Mouse (Mus musculus): ENCODE measurements around the gene Gimap8. TPM values are rescaled to one million over a fixed set of nuclear protein-coding genes. Genes with fewer than 3 reads are reported as not detected.
"Not testable (repeated sequence)": the region's sequence is repeated elsewhere in the genome, so short reads cannot be mapped to it uniquely, and the experiment has no call there.

Gimap8 gene
- total RNA-seq, 2 experiments from 2014 or later = 0.64 to 0.66 TPM

DNA sequence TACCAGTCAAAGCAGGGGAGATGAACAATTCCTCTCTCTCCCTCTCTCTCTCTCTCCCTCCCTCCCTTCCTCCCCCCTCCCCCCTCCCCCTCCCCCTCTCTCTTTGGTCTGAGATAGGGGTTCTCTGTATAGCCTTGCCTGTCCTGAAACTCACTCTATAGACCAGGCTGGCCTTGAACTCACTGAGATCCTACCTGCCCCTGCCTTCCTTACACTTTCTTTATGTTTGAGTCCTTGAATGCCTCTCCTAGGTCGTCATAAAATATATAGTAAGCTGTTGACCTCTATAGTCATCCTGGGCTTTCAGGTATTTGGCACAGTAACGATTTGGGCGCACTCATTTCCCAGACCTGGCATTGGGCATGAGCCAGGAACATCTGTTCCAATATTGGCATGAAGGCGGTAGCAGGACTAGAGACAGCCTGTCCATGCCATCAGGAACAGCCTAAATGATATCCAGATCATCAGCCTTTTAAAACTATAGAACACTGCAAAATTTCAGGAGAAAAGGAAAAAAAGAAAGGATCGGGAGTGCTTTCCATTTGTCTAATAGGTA, 29.9 kb downstream of the Gimap8 start:
- no peak for DNase-seq (ENCODE audit: extremely low spot score in 1 of 2, low spot score in 1 of 2)

DNA sequence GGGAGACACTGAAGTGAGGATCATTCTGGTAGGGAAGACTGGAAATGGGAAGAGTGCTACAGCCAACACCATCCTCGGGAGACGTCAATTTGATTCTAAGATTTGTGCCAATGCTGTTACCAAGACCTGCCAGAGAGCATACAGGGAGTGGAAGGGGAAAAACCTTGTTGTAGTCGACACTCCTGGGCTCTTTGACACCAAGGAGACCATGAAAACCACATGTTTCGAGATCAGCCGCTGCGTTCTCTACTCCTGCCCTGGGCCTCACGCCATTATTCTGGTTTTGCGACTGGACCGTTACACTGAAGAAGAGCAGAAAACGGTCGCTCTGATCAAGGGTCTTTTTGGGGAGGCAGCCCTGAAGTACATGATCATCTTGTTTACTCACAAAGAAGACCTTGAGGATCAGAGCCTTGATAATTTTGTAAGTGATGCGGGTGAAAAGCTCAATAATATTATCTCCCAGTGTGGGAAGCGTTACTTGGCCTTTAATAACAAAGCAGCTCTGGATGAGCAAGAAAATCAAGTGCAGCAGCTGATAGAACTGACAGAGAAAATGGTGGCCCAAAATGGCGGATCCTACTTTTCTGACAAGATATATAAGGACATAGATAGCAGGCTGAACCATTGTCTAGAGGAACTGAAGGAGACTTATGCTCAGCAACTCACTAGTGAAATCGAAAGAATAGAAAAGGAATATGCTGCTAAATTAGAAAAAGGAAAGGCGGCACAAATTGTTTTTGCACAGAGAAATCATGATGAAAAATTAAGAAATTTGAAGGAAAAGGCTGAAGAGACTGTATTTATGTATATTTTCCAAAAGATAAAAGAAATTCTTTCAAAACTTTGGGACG, 30.7 kb downstream of the Gimap8 start:
- DNase-seq (ENCODE audit: extremely low spot score in 1 of 2, low spot score in 1 of 2) = no peak

DNA sequence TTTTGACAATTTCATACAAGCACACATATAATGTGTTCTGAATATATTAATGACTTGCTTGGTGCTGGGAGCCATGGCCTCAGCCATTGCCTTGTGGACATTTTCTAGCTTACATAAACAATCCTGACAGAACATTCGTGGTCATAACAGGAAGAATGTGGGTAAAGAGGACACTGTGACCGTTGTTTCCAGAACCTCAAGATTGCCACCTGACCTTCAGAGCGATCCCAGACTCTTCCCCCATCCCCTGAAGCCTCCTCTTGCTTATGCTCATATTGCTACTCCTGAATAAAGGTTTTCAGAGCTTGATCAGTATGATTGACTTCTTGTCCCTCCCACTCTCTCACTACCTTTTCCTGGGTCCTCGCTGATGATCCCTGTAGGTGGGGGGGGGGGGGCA, 31.4 kb downstream of the Gimap8 start:
- DNase-seq (ENCODE audit: extremely low spot score in 1 of 2, low spot score in 1 of 2) = no peak

DNA sequence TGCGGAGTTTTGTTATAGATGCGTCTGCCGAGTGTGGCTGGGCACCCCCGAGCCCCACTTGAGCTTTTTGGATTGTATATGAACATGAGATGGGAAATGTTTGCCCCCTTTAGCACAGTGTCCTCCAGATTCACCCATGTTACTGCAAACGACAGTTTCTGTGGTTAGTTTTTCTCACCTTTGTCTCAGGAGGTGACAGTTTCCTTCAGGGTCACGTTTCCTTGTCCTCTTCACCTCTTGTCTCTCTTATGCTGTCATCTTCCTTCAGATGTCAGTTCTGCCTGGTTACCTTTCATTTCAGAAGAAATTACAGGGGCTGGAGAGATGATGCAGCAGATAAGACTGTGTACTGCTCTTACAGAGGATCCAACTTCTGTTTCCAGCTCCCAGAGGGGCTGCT, 32.7 kb downstream of the Gimap8 start:
- no peak for DNase-seq (ENCODE audit: extremely low spot score in 1 of 2, low spot score in 1 of 2)

DNA sequence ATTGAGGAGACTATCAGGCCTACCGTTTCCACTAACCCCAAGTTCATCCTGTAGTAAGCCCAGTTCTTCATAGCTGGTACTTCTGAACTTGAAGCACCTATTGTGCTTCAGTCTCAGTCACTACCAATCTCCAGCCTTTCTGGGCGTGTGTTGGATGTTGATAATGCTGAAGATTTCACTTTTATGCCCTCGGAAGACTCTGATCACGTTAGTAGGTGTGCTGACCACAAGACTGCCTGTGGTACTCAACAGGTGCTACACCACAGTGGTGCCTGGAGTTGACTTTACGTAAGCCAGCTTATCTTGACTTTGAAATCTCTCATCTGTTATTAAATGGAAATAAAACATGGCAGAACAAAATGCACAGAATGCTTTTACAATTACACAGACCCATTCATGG, 33.4 kb downstream of the Gimap8 start:
- DNase-seq (ENCODE audit: extremely low spot score in 1 of 2, low spot score in 1 of 2) = no peak

DNA sequence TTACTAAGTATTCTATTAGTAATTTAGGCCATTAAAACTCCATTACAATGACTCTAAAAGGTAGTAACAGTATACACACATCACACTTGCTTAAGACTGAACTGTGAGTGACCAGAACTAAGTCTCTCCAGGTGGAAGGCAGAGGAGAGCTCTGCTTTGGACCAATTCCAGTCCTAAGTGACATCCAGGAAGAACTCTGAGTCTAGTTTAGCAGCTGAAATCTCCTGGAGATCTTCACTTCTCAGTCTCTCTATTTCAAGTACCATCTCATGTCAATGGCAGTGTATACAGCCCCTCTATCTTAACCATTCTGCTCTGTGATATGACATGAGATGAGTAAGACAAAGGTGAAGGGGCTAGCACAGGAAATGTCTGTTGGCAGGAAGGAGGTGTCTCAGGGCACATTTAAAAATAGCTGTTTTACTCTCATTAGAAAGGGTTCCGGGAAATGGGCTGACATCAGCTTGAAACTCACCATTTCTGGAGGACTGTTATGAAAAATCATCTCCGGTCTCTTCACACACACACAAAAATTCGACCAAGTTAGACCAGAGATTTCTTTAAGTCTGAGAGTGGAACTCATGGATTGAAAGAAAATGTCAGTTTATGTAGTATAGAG, 34.5 kb downstream of the Gimap8 start:
- DNase-seq (ENCODE audit: extremely low spot score in 1 of 2, low spot score in 1 of 2) = no peak

DNA sequence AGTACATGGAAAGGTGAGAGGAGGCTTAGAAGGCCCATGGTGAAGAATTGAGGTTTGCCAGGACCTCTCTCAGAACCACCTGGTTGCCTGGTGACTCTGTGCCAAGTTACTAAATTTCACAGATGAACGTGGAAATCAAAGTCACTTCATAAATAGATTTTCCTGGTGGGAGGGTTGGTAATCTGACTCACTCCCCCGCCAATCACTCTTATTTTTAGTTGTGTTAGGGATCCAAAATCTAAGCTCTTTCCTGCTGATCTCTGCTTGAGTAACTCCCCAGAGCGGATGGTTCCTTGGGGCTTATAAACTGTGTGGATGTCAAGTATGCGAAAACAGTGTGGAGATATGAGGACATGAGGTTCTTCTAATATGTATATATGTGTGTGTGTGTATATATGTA, 35.2 kb downstream of the Gimap8 start:
- DNase-seq (ENCODE audit: extremely low spot score in 1 of 2, low spot score in 1 of 2) = no peak

DNA sequence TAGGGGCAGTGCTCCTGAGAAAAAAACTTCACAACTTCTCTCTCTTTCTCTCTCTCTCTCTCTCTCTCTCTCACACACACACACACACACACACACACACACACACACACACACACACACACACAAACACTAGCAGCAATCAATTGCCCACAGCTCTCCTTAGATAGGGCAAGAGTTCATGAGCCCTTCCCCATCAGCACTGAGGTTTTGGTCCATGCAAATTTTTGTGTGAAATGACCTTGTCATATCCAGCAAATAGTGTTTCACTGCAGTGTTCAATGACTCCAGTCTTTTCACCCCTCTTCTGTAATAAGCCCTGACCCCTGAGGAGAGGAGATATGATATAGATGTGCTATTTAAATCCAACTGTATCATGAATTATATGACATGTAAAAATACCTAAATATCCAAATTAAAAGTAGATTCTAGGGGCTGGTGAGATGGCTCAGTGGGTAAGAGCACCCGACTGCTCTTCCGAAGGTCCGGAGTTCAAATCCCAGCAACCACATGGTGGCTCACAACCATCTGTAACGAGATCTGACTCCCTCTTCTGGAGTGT, 36.3 kb downstream of the Gimap8 start:
- not testable (repeated sequence) for DNase-seq (ENCODE audit: extremely low spot score in 1 of 2, low spot score in 1 of 2)

DNA sequence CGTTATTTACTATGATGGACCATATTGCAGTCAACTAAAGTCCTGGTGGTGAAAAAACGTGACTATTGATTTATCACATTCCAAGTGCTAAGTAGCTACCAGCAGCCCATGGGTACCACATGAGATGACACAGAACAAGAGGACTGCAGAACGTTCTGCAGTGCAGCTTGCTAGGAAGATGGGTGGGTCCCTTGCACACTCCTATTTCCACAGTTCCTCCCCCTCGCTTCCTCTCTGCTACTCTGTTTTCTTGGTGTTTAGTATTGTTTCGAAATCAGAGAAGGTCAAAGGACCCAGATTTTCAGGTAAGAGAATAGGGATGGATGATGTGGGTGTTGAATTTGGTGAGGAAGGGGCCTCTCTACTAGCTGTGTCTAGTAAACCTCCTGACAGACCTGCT, 37.3 kb downstream of the Gimap8 start, which contains the start of gene Gimap4:
Gene Gimap4, plus strand, starts transcription at position 231 of the 400 bp plus-strand sequence.
- no peak for DNase-seq (ENCODE audit: extremely low spot score in 1 of 2, low spot score in 1 of 2)

DNA sequence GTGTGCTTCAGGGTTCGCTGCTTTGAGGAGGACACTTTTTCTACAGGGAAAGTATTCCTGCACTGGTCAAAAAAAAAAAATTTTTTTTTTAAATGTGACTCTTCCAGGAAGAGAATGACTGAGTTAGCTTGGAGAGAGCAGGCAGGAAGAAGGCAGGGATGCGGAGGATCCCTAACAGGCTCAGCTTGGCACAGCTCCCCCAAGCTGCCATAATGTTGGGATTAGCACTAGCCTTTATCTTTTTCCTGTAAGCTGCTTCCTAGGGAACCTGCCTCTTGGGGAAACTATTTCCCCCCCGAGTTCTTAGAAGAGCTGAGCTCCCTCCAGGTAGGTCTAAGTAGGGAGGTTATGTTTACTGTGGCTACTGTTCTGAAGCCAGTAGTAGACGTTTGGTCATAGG, 37.8 kb downstream of the Gimap8 start:
- no peak for DNase-seq (ENCODE audit: extremely low spot score in 1 of 2, low spot score in 1 of 2)

DNA sequence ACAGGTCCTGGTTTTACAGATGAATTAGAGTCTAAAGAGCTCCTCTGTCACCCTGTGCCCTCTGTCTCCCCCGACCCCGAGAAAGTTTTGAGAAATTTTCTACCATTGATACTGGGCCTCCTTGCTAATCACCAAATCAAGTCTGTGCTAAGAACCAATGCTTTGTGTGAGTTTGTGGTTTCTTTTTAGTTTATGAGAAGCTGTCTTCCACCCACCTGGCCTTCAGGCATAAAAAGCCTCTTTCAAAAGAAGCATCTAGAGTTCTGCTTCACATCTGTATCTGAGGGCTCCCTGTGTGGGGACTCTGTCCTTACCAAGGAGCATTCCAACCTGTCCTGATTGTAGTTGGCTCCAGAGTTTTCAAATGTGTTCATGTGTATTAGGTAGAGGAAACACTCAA, 38.2 kb downstream of the Gimap8 start:
- DNase-seq (ENCODE audit: extremely low spot score in 1 of 2, low spot score in 1 of 2) = no peak

DNA sequence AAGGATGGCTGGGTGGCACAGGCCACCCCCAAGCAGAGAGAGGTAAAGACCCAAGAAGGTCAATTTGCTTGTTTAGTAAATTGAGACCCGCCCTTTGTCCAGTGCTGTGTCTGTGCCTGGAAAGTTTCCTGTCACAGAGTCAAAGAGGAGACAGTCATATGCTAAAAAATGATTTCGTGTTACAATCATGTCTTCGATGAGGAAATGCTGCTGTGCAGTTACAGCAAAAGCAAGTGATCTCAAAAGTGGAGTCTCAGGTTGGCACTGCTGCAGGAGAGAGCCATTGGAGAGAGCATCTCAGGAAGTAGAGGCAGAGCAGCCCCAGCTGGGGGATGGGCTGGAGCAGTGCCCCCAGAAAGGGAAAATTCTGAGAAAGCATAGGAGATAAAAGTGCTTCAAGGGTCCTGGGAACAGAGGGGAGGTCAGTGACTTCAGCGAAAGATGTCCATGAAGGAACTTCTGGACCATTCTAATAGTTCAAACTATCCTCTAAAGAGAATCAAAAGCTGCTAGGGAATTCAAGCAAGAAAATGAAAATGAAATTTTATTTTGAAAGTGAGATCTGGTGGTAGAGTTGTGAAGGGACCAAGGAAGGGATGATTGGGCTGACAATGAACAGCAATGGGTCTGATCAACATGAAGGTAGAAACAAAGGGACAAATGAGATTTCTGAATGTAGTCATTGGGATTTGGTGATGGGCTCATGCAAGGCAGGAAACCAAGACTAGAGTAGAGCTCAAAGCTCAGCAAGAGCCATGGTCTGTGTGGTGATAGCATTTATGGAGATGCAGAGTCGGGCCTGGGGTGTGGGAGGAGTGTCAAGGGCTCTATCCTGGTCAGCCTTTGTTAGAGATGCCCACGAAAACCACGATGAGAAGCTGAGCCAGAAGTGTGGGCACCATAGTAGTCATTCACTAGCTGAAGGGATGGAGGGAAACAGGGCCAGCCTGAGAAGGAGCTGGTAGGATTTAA, 38.9 kb downstream of the Gimap8 start:
- no peak for DNase-seq (ENCODE audit: extremely low spot score in 1 of 2, low spot score in 1 of 2)

DNA sequence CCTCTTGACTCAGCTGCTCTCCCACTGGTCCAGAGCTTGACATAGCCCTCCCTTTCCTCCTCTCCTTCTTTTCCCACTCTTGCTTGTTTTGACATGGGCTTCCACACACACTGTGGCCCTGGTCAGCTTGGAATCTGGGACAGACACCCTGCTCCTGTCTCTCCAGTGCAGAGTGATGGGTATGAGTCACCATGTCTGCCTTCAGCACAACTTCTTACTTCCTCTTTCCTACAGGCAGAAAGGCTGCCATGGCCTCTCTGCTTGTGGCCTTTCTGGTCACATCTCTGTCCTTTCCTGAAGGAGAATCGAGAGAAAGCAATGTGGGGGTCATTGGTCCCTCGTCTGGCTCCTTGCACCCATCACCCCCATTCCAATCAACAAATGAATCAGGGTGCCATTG, 40.0 kb downstream of the Gimap8 start:
- no peak for DNase-seq (ENCODE audit: extremely low spot score in 1 of 2, low spot score in 1 of 2)

DNA sequence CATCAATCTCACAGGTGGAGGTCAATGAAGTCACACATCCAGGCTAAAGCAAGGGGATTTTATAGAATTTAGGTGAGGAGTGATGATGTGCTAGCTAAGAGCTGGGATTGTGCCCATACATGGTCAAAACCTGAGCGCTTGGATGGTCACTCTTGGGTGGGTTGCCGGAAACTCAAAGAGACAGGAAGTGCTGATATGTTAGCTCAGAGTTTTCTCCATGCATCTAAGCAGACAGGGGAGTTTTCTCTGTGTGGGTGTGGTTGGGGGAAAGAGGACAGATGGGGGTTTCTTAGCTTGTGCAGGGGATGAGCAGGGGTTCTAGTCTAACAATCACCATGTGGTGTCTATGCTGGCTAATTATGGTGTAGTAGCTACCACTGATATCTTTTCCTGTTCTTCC, 42.3 kb downstream of the Gimap8 start:
- no peak for DNase-seq (ENCODE audit: extremely low spot score in 1 of 2, low spot score in 1 of 2)

DNA sequence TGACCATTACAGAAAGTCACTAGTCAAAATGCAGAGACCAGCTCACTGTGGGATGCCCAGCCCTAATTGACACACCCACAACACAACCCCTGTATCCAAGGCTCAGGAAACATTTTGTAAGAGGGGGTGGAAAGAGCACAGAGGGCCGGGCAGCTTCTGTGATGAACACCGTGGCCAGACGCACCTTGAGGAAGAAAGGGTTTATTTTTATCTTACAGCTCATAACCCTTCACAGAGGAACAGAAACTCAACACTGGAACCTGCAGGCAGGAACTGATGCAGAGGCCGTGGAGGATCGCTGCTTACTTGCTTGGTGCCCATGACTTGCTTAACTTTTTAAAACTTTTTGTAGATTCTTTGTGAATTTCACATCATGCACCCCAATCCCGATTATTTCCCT, 45.9 kb downstream of the Gimap8 start:
- no peak for DNase-seq (ENCODE audit: extremely low spot score in 1 of 2, low spot score in 1 of 2)

DNA sequence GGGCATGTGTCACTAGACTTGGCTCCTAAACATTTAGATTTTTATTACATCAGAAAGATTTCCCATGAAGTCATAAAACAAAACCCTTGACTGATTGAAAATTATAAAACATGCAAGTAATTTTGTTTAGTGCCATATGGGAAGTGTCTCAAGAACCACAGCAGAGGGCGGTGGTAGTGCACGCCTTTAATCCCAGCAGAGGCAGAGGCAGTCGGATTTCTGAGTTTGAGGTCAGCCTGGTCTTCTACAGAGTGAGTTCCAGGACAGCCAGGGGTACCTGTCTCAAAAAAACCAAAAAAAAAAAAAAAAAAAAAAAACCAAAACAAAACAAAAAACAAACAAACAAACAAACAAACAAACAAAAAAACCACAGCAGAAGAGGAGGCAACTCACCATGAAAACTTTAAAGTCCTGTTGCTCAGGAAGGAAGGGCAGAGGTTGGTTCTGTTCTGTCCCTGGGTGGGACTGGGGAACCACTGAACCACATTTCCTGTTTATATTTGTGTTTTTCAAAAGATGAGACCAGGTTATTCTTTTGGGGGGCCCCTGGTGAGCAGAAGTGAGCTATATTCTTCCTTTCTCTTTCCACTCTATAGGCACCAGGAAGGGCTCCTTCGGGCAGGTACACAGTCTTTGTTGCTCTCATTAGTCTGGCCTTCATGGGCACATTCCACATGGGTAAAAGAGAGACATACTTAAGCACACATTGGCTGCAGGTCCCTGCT, 50.0 kb downstream of the Gimap8 start:
- no peak for DNase-seq (ENCODE audit: extremely low spot score in 1 of 2, low spot score in 1 of 2)

DNA sequence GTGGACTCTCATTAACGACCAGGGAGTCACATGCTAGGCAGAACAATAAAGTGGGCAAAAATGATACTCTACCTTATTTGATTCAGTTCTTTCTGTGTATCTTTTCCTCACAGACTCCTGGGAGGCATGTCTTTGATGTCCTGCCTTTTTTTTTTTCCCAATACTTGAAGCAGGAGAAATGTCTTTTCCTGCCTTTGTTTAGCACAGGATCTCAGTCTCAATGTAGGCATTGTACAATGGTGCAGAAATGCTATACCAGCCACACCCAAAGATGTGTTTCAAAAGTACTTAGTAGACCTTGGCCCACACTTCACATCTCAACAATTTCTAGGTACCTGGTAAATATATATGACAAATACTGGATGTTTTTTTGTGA, 50.5 kb downstream of the Gimap8 start:
- no peak for DNase-seq (ENCODE audit: extremely low spot score in 1 of 2, low spot score in 1 of 2)

DNA sequence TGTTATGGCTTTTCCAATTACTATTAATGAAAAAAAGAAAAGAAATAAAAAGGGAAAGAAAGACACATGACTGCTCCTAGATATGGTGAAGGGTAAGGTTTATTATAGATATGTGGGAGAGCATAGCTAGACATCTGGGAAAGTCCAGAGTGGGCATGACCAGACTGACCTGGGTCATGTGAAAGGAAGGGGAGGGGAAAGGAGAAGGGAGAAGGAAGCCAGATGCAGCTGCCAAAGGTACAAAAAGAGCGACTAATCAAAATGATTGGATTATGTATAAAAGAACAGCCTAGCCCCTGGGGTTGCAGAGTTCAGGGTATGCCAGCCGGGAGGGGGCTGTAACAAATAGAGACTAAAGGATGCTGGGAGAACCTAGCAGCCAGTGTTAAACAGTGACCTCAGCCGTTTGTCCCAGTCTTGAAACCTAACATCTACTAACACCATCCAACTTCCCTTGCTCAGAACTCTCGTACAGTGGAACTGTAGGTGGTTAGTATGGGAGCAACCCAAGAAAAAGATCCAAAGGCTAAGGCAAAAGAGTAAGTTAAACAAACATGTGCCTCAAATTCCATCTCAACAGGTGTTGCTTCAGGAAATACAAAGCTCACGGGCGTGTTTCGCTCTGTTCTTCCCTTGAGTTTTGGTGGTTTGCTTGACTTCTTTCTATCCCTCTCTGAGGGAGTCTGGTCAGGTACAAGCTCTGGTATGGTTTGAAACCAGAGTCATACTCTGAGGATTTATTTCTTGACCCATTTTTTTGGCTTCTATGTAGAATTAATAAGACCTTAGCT, 51.2 kb downstream of the Gimap8 start:
- no peak for DNase-seq (ENCODE audit: extremely low spot score in 1 of 2, low spot score in 1 of 2)

DNA sequence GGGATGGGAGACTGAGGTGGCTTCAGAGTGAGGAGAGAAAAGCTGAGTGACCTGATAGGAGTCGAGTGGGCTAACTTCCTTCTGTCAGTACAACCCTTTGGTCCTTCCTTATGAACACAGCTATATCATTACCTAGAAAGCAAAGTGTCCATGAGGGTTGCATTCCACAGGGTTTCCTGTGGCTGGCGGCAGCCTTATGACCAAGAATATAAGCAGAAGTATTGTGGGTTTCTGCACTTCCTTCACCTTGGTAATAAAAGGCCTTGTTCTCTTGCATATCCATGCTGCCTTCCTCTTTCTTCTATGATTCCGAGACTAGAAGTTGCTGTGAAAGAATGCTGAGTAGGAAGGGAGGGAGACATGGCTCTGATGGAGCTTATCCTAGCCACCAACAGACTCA, 51.9 kb downstream of the Gimap8 start:
- no peak for DNase-seq (ENCODE audit: extremely low spot score in 1 of 2, low spot score in 1 of 2)
